Mouse (Mus musculus) heart, adult 18-20 months (tissue): ENCODE measurements at regions not wholly inside any gene's neighbourhood (a gene's known extent, or its start where the extent isn't known, plus 50 kb on each side); places are given as distances from the start of the nearest gene placed in this dataset.
A peak's percentile ranks its signal among the peaks of the same experiment; 100 is the strongest.

Source experiments
- DNase-seq, 2 experiments: peaks; one replicate each; pipeline ENCODE4 v3.0.0; 2021 to 2022; ENCODE audit warnings: mixed read lengths in 1 of 2

DNA sequence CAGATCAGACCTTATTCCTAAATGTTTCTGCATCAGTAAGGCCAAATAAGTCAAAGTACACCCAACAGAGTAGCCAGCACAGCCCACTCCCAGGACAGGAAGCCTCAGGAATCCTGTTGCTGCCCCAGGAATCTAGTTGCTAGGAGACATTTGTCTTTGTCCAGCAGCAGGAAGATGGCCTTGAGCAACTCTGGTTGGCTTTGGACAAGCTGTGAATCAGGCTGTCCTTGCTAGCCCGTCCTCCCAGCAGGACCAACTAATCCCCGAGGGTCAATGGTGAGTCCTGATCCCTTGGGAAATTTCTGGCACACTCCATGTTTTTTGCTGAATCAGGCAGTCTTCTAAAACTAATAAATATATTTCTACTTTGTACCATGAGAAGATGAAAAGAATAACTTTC lies 317.1 kb downstream of the Mtx2 start:
- no peak for DNase-seq

DNA sequence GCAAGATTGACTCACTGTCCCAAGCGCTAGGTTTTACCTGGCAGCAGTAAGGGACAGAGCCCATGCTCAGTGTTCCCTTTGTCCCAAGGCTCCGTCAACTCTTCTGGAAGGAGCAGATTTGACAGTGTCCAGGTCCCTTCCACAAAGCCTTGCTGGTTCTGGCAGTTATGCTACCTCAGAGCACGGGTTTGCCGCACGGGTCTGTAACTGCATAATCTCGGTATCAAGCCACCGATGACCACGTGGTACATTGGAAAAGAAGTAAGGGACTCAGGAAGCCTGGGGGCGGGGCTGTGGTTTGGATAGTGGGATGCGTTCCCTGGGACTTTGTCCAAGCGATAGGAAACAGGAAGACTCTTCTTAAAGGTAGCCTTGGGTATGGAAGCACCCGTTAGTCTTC lies 319.3 kb downstream of the Mtx2 start:
- no peak for DNase-seq

DNA sequence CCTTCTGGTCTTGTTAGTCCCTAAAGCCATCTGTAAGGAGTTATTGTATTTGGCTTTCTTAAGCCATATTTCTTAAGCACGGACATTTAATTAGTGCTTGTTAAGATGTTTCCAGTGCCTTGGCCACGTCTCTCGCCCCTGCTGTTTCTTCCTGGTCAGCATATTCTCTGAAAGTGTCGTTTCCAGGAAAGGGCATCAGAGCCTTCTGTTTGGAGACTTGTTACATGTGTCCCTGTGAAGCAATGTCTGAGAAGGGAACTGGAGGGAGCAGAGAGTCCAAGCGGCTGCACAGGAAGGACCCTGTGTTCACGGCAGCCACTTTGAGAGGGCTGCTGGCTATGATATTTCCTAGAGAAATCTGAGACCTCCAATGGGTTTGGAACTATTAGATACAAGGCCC lies 320.7 kb downstream of the Mtx2 start:
- no peak for DNase-seq

- DNase-seq = no peak
These were observed 321.8 kb downstream of the Mtx2 start for GRCm38 (mm10) chr2:75147399-75147798.

DNA sequence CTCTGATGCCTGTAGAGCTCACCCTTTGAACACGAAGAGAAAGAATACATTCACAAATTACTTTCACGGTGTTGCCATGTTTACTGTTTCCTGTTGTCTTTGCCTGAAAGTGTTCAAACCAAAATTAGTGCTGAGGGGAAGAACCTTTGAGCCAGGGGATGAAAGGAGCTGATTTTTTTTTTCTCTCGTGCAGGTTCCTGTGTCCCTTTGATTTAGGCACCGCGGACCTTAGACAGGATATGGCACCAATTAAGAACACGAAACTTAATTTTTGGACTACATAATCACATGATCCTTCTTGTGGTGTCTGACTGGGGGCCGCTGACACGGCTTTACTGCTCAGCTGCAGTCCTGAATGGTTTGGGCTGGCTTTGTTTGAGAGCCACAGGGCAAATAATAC lies 322.4 kb downstream of the Mtx2 start:
- DNase-seq = no peak

- no peak for DNase-seq
These were observed 323.4 kb downstream of the Mtx2 start for GRCm38 (mm10) chr2:75149036-75149435.

GRCm38 (mm10) chr2:75149562-75149961 lies 324.0 kb downstream of the Mtx2 start:
- DNase-seq = peak in 1 of 2 experiments; percentile 30

DNA sequence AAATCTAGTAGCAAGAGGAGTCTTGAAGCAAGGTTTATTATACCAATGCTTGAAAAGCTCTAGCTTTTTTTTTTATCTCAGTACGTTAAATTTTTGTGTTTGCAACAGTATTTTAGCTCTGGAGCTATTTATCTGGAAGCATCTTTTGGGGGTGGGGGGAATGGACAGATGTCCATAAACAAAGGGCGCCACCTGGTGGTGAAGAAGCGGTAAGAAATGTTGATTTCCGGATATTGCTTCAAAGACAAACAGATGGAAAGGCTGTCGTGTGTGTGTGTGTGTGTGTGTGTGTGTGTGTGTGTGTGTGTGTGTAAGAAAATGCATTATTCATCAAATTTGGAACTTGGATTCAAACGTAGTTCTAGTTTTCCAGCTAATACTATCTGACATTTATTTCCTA lies 325.4 kb downstream of the Mtx2 start:
- peak; percentile 41 to 68 for DNase-seq

DNA sequence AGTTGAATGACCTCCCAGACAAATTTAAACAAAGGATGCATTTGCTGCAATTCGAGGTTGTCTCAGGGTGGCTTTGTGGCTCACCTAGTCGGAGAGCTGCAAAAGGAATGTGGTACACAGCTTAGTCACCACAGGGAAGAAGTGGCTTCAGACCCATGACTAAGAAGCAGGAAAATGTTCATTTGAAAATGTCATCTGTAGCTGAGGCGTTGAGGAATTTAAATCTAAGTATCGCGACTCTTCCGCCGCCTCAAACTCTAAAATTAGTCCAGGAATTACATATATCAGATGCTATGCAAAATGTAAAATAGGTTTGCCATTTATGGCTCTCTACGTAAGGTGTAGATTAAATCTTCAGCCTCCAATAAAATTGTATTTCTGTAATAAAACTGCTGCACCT lies 325.9 kb downstream of the Mtx2 start:
- no peak for DNase-seq

DNA sequence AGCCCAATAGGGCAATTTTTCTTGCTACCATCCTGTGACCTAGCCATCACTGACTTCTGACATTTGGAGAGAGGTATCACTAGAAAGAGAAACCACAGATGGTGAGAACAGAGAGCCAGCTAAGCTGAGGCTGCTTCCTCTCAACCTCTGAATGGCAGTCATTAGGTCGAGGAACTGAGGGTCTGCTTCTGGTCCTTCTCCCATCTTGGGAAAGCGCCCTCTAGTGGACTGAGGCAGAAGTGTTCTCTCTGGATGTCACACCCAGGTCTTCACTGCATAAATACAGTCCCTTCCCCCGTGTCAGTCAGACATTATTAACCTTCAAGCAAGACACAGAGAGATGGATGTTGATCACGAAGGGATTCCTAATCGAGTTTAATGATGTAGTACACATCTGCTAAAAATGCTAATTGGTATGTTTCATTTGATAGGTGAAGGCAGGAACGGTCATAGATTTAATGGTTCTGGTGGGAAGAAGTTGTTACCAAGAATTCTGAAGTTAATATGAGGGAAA lies 326.9 kb downstream of the Mtx2 start:
- no peak for DNase-seq

DNA sequence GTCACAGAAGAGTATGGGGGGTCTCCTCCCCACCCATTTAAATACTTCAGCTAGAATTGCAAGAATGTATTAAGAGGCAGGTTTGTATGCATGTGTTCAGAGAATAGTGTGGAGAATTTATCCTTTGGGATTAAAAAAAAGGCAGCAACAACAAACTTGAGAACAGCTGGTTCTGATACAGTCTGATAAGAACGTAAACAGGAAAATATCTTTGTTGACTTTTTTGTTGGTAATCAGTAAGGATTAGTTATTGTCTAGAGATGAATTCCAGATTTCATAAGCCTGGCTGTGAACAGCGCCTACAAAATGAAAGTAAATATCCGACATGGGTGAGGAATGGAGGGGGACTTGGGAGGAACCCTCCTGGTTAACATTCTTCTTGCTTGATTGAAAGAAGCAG lies 328.8 kb downstream of the Mtx2 start:
- no peak for DNase-seq

DNA sequence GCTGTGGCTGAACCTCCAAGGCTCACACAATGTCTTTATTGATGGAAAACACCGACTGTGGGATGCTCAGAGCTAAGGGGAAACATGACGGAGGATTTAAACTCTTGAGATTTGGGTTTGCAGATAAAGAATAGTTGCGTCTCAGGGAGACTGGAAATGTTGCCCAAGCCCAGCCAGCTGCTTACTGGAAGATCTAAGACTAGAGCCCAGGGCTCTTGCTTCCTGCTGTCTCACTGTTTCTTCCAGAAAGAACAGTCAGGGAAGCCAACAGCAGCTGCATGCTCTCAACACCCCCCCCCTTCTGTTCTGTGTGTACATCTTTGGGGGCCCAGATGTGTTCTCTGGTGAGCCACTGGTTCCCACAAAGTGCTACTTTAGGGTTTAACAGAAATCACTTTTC lies 333.0 kb downstream of the Mtx2 start:
- DNase-seq = peak; percentile 67 to 89

DNA sequence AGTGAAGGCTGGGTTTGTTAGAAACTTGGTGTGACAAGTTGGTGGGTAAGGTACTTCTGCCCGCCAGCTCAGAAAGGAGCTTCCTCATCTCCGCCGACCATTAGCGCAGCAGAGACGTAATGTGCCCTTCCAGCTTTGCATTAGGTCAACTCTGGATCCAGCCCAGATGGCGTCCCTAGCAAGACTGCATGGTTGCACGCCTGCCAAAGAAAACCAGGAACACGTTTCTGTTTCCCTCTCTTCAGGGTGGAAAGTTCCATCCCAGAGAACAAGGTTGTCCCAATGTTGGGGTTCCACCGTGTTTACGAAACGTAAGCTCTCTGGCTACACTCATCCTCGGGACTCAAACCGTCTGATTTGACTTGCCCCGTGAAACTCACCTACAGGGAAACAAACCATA lies 335.5 kb downstream of the Mtx2 start:
- peak in 1 of 2 experiments; percentile 49 for DNase-seq

GRCm38 (mm10) chr2:75164987-75165386 lies 339.4 kb downstream of the Mtx2 start:
- DNase-seq = no peak

- DNase-seq = peak in 1 of 2 experiments; percentile 59
These were observed 350.7 kb downstream of the Mtx2 start for GRCm38 (mm10) chr2:75176267-75176666.

DNA sequence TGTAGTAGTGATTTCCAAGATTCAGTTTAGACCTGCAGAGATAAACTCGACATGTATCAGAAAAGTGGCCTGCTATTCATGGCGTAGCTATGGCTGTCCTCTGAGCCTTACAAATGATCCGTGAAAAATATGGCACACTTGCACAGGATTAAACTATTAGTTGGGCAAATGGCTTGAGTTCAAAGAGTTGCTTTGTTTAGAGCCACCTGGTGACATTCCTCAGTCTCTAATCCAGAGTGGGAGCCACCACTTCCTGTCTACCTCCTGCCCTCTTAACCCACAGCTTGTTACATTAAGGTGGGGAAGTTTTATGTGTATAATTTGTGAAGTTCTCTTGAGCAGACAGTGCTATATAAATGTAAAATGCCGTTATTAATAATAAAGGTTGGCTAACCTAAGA lies 357.7 kb downstream of the Mtx2 start:
- no peak for DNase-seq

GRCm38 (mm10) chr2:75202587-75203220 lies 377.1 kb downstream of the Mtx2 start:
- no peak for DNase-seq

- DNase-seq = peak; percentile 68 to 80
These were observed 383.5 kb downstream of the Mtx2 start for GRCm38 (mm10) chr2:75208821-75209758.

GRCm38 (mm10) chr2:75209790-75210583 lies 384.4 kb downstream of the Mtx2 start:
- DNase-seq = no peak

DNA sequence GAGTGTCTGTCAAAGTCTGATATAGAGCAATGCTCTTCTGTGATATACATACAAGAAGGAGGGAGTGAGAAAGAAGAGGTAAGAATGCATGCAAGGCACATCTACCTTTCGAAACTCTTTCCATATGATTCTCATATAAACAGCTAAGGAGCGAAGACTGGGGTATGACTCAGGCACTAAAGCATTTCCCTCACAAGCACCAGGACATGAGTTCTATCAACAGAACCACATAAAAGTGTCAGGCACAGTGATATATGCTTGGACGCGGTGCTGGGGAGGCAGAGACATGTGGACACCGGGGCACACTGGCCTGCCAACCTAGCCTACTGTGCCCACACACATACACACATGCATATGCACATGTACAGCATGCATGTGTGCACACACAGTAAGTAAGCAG lies 391.3 kb downstream of the Mtx2 start:
- no peak for DNase-seq

DNA sequence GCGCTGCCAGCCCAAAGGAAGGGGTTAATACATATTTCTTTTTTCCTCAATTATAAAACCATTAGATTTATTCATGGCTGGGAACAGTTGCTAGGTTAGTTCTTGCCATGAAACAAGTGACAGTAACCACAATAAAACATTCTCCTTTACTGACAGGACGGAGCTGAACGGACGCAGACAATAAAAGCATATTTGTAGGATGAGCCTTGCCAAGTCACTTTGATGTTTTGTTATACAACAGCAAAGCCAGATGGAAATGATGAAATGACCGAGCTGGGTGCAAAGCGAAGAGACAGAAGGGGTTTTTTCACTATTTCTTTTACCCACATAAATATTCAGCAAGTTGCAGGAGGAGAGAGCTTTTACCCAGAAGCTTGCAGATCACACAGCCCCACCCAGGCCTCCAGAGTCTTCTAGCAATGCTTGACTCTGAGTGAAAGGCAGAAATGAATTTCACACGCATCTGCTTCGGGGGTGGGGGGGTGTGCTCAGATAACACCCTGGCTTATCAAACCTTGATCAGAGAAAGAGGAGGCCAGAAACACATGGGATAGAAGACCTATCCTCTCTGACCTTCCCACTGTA lies 395.3 kb downstream of the Mtx2 start:
- no peak for DNase-seq

DNA sequence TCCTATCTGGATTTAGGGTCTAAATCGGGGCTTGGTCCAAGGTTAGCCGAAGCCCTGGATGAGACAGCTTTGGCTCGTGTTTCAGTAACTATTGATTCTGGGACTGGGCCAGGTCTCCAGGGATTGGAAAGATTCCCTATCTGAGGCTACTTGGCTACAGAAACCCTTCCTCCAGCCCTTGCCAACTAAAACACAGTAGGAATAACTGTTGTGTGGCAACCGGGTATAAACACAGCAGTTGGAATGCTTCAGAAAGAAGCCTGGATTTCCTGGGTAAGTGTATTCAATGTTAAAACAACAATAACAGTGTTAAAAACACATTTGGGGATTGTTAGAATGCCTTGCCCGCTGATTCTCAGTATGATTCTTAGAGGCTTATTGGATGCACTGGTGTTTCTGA lies 398.8 kb downstream of the Mtx2 start:
- DNase-seq = peak; percentile 92
